Mouse (Mus musculus): ENCODE data around the gene Nfatc4. TPM values are rescaled to one million over a fixed set of nuclear protein-coding genes. Genes with fewer than 3 reads are reported as not detected.

Gene Nfatc4
- total RNA-seq, 2 experiments from 2014 or later = not detected

GRCm38 (mm10) chr14:55820576-55820975 lies 2.4 kb upstream of the Nfatc4 start:
- no peak for ATAC-seq (replicated peaks; ENCODE audit: poor library complexity)

- peak; percentile 98 for ATAC-seq (replicated peaks; ENCODE audit: poor library complexity)
These were observed 431 bp upstream of the Nfatc4 start for GRCm38 (mm10) chr14:55822435-55822990.

GRCm38 (mm10) chr14:55824001-55824480 lies 1.1 kb downstream of the Nfatc4 start:
- no peak for ATAC-seq (replicated peaks; ENCODE audit: poor library complexity)

- ATAC-seq (replicated peaks; ENCODE audit: poor library complexity) = no peak
These were observed 1.7 kb downstream of the Nfatc4 start for GRCm38 (mm10) chr14:55824481-55825215.

GRCm38 (mm10) chr14:55825216-55826051 lies 2.5 kb downstream of the Nfatc4 start:
- no peak for ATAC-seq (replicated peaks; ENCODE audit: poor library complexity)

- ATAC-seq (replicated peaks; ENCODE audit: poor library complexity) = no peak
These were observed 3.2 kb downstream of the Nfatc4 start for GRCm38 (mm10) chr14:55826142-55826541.

- no peak for ATAC-seq (replicated peaks; ENCODE audit: poor library complexity)
These were observed 3.8 kb downstream of the Nfatc4 start for GRCm38 (mm10) chr14:55826551-55827340.

- no peak for ATAC-seq (replicated peaks; ENCODE audit: poor library complexity)
These were observed 5.8 kb downstream of the Nfatc4 start for GRCm38 (mm10) chr14:55828716-55829263.

GRCm38 (mm10) chr14:55829854-55830253 lies 6.9 kb downstream of the Nfatc4 start:
- ATAC-seq (replicated peaks; ENCODE audit: poor library complexity) = no peak

- ATAC-seq (replicated peaks; ENCODE audit: poor library complexity) = no peak
These were observed 7.4 kb downstream of the Nfatc4 start for GRCm38 (mm10) chr14:55830331-55830730.

GRCm38 (mm10) chr14:55833126-55833525 lies 10.2 kb downstream of the Nfatc4 start:
- ATAC-seq (replicated peaks; ENCODE audit: poor library complexity) = no peak

GRCm38 (mm10) chr14:55834808-55835533 lies 12.0 kb downstream of the Nfatc4 start:
- ATAC-seq (replicated peaks; ENCODE audit: poor library complexity) = no peak

GRCm38 (mm10) chr14:55838312-55838711 lies 15.4 kb downstream of the Nfatc4 start:
- no peak for ATAC-seq (replicated peaks; ENCODE audit: poor library complexity)

GRCm38 (mm10) chr14:55838740-55839139 lies 15.8 kb downstream of the Nfatc4 start:
- peak; percentile 65; the same call in 1 of the 2 replicates for ATAC-seq (replicated peaks; ENCODE audit: poor library complexity)

- no peak for ATAC-seq (replicated peaks; ENCODE audit: poor library complexity)
These were observed 18.0 kb downstream of the Nfatc4 start for GRCm38 (mm10) chr14:55840853-55841366.

- ATAC-seq (replicated peaks; ENCODE audit: poor library complexity) = no peak
These were observed 19.9 kb downstream of the Nfatc4 start for GRCm38 (mm10) chr14:55842794-55843193.

- ATAC-seq (replicated peaks; ENCODE audit: poor library complexity) = no peak
These were observed 22.8 kb downstream of the Nfatc4 start for GRCm38 (mm10) chr14:55845506-55846294.

- no peak for ATAC-seq (replicated peaks; ENCODE audit: poor library complexity)
These were observed 27.9 kb downstream of the Nfatc4 start for GRCm38 (mm10) chr14:55850885-55851284.

Data from megakaryocyte progenitor cell, adult 5-6 weeks (primary cell).